Mouse (Mus musculus) heart, embryonic 11.5 days (tissue): ENCODE results near the gene Ccdc80. TPM values are rescaled to one million over a fixed set of nuclear protein-coding genes. Genes with fewer than 3 reads are reported as not detected.

ENCODE experiments used
- ATAC-seq: fragments of 200-750 bp; cut with Nextera tagmentation; replicated peaks from 2 replicates; pipeline ENCODE4 v1.8.0; 2017; ENCODE audit warnings: moderate library complexity; ENCODE audit not compliant: insufficient number of reproducible peaks, low FRiP score, low TSS enrichment
- H3K27ac ChIP-seq: fragments of 300-500 bp; sonication (generic); 2 replicates; pipeline ENCODE4 v1.5.1; 2014; ENCODE audit warnings: mild to moderate bottlenecking, low read depth, low read length
- H3K27me3 ChIP-seq: fragments of 300-500 bp; sonication (generic); 2 replicates; pipeline ENCODE4 v1.6.1; 2014; ENCODE audit warnings: mild to moderate bottlenecking, low read length, mixed read lengths; ENCODE audit not compliant: control insufficient read depth, insufficient read depth
- H3K36me3 ChIP-seq: fragments of 300-500 bp; sonication (generic); 2 replicates; pipeline ENCODE4 v1.6.1; 2014; ENCODE audit warnings: mild to moderate bottlenecking, low read length, moderate library complexity, mixed read lengths; ENCODE audit not compliant: control insufficient read depth, insufficient read depth
- H3K4me1 ChIP-seq: fragments of 300-500 bp; sonication (generic); 2 replicates; pipeline ENCODE4 v1.6.1; 2014; ENCODE audit warnings: low read length; ENCODE audit not compliant: control insufficient read depth, insufficient read depth
- H3K4me2 ChIP-seq: fragments of 300-500 bp; sonication (generic); 2 replicates; pipeline ENCODE4 v1.6.1; 2014; ENCODE audit warnings: mild to moderate bottlenecking, moderate library complexity
- H3K4me3 ChIP-seq: fragments of 300-500 bp; sonication (generic); 2 replicates; pipeline ENCODE4 v1.5.1; 2014; ENCODE audit warnings: low read depth, low read length
- H3K9ac ChIP-seq: fragments of 300-500 bp; sonication (generic); 2 replicates; pipeline ENCODE4 v1.6.1; 2014; ENCODE audit warnings: mild to moderate bottlenecking, low read depth, low read length, moderate library complexity
- H3K9me3 ChIP-seq: fragments of 300-500 bp; sonication (generic); replicated peaks from 2 replicates; pipeline ENCODE4 v1.6.1; 2016; ENCODE audit warnings: low read length; ENCODE audit not compliant: control insufficient read depth
- WGBS: fragments of 180-500 bp; shearing (Covaris S2); extraction: QIAGEN DNeasy Blood & Tissue Kit; methylation state at CpG from one replicate; pipeline ENCODE4 v1.1.7; 2014; ENCODE audit not compliant: insufficient replicate concordance; 5-methylcytosine and 5-hydroxymethylcytosine counted together
- polyA plus RNA-seq: library from polyadenylated mRNA; unstranded; fragments of >200 nt; fragmentation: Nextera tagmentation; extraction: Ambion mirVana; gene quantifications from 2 replicates; pipeline ENCODE4 v1.2.1, GENCODE M21; 2014

Ccdc80 gene
- polyA plus RNA-seq, 1 experiment from 2014 or later = 73.9 TPM

GRCm38 (mm10) chr16:45079322-45079721 is 13.9 kb upstream of the Ccdc80 start:
- ATAC-seq = no peak
- Histone ChIP-seq H3K27me3 (no peaks in the 10 kb centered on the region), H3K4me2 (no peak overlapping the region), H3K4me1 (no peaks in the 10 kb centered on the region), H3K9me3 (no peaks in the 10 kb centered on the region), H3K4me3 (no peak overlapping the region), H3K9ac (no peak overlapping the region), H3K36me3 (no peaks in the 10 kb centered on the region), H3K27ac (no peak overlapping the region)
- WGBS = 12% methylated on average over 2 of the region's 2 CpGs

- Histone ChIP-seq H3K9me3 (no peaks in the 10 kb centered on the region), H3K27me3 (no peaks in the 10 kb centered on the region), H3K27ac (no peak overlapping the region), H3K9ac (no peak overlapping the region), H3K36me3 (no peaks in the 10 kb centered on the region), H3K4me3 (no peak overlapping the region), H3K4me1 (peaks cover 8% of the 10 kb centered on the region), H3K4me2 (no peak overlapping the region)
- ATAC-seq = no peak
- 73% methylated on average over 1 of the region's 1 CpGs for WGBS
Measured at GRCm38 (mm10) chr16:45088842-45089241, 4.4 kb upstream of the Ccdc80 start.

GRCm38 (mm10) chr16:45090005-45090404 is 3.2 kb upstream of the Ccdc80 start:
- 7% methylated on average over 10 of the region's 10 CpGs for WGBS

GRCm38 (mm10) chr16:45094136-45094756 is 1.0 kb downstream of the Ccdc80 start:
- H3K9ac ChIP-seq = peak overlapping the region; percentile 88
- H3K27me3 ChIP-seq = no peaks in the 10 kb centered on the region
- no peak for ATAC-seq
- H3K9me3 ChIP-seq = no peaks in the 10 kb centered on the region
- peak overlapping the region; percentile 78 for H3K4me2 ChIP-seq
- WGBS = 4% methylated on average over 9 of the region's 9 CpGs
- H3K36me3 ChIP-seq = no peaks in the 10 kb centered on the region
- H3K4me1 ChIP-seq = peaks cover 34% of the 10 kb centered on the region
- peak overlapping the region; percentile 95 for H3K27ac ChIP-seq
- H3K4me3 ChIP-seq = peak overlapping the region; percentile 54

More at GRCm38 (mm10) chr16:45090005-45090404, 3.2 kb upstream of the Ccdc80 start:
- H3K4me3 ChIP-seq = no peak overlapping the region
- no peak overlapping the region; the same call in 1 of the 2 replicates for H3K4me2 ChIP-seq
- H3K36me3 ChIP-seq = no peaks in the 10 kb centered on the region
- no peaks in the 10 kb centered on the region for H3K27me3 ChIP-seq
- H3K9ac ChIP-seq = no peak overlapping the region
- no peak for ATAC-seq
- no peak overlapping the region for H3K27ac ChIP-seq
- H3K9me3 ChIP-seq = no peaks in the 10 kb centered on the region
- H3K4me1 ChIP-seq = peaks cover 11% of the 10 kb centered on the region

- Histone ChIP-seq H3K4me2 (peak overlapping the region; percentile 78), H3K4me1 (peaks cover 34% of the 10 kb centered on the region), H3K9me3 (no peaks in the 10 kb centered on the region), H3K9ac (no peak overlapping the region), H3K27ac (no peak overlapping the region), H3K36me3 (no peaks in the 10 kb centered on the region), H3K4me3 (peak overlapping the region; percentile 54), H3K27me3 (no peaks in the 10 kb centered on the region)
- ATAC-seq = no peak
- WGBS = 78% methylated on average over 13 of the region's 13 CpGs
Measured at GRCm38 (mm10) chr16:45095030-45095429, 1.8 kb downstream of the Ccdc80 start.

- Histone ChIP-seq H3K9ac (0 out of 2 replicates have a peak overlapping the region, but pooled peaks have one; percentile 39), H3K9me3 (no peaks in the 10 kb centered on the region), H3K27ac (no peak overlapping the region), H3K4me3 (peak overlapping the region; percentile 54), H3K4me2 (peak overlapping the region; percentile 78), H3K36me3 (no peaks in the 10 kb centered on the region), H3K27me3 (no peaks in the 10 kb centered on the region), H3K4me1 (peaks cover 34% of the 10 kb centered on the region)
- ATAC-seq = no peak
- 86% methylated on average over 26 of the region's 26 CpGs for WGBS
Measured at GRCm38 (mm10) chr16:45095561-45096482, 2.6 kb downstream of the Ccdc80 start.

GRCm38 (mm10) chr16:45097467-45097866 is 4.3 kb downstream of the Ccdc80 start:
- H3K4me2 ChIP-seq = peak overlapping the region; percentile 78
- no peaks in the 10 kb centered on the region for H3K36me3 ChIP-seq
- H3K9me3 ChIP-seq = no peaks in the 10 kb centered on the region
- H3K9ac ChIP-seq = no peak overlapping the region
- 0 out of 2 replicates have a peak overlapping the region, but pooled peaks have one; percentile 3 for H3K4me3 ChIP-seq
- no peak overlapping the region for H3K27ac ChIP-seq
- H3K27me3 ChIP-seq = no peaks in the 10 kb centered on the region
- H3K4me1 ChIP-seq = peaks cover 46% of the 10 kb centered on the region
- no peak for ATAC-seq
- WGBS = 84% methylated on average over 2 of the region's 2 CpGs

GRCm38 (mm10) chr16:45098186-45098885 is 5.1 kb downstream of the Ccdc80 start:
- H3K27ac ChIP-seq = no peak overlapping the region
- H3K4me3 ChIP-seq = 0 out of 2 replicates have a peak overlapping the region, but pooled peaks have one; percentile 2

More at GRCm38 (mm10) chr16:45098186-45098885, 5.1 kb downstream of the Ccdc80 start:
- Histone ChIP-seq H3K9ac (no peak overlapping the region), H3K9me3 (no peaks in the 10 kb centered on the region), H3K36me3 (no peaks in the 10 kb centered on the region), H3K4me1 (peaks cover 39% of the 10 kb centered on the region), H3K4me2 (peak overlapping the region; percentile 78), H3K27me3 (no peaks in the 10 kb centered on the region)
- 65% methylated on average over 10 of the region's 10 CpGs for WGBS
- ATAC-seq = no peak
